8 mouse cellular contexts compared by ENCODE assay signal in genomic region chr11:69836703-69837576, GRCm38 (mm10). TPM values are rescaled to one million over a fixed set of nuclear protein-coding genes. Genes with fewer than 3 reads are reported as not detected.
A peak's percentile ranks its signal among the peaks of the same experiment; 100 is the strongest.
DNase-seq lines count a peak whose midpoint lies in the region; ATAC-seq and TF ChIP-seq lines count a peak whose summit lies in the region.

No protein-coding gene starts in this region.

- H3K4me2 ChIP-seq in forebrain, embryonic 15.5 days (replicated peaks): peak overlapping the region; percentile 96
- peak overlapping the region; percentile 92 for H3K4me2 ChIP-seq in hindbrain, embryonic 11.5 days (replicated peaks; ENCODE audit: low read depth, low read length)
- peak overlapping the region; percentile 96 for H3K4me2 ChIP-seq in midbrain, embryonic 15.5 days

- no peaks in the 10 kb centered on the region for H3K9me3 ChIP-seq in forebrain, embryonic 15.5 days
- H3K9me3 ChIP-seq in hindbrain, embryonic 11.5 days (ENCODE audit: control insufficient read depth, low read length): no peaks in the 10 kb centered on the region
- no peaks in the 10 kb centered on the region for H3K9me3 ChIP-seq in midbrain, embryonic 15.5 days

- 0 out of 2 replicates have a peak, but pooled peaks cover 2% of the 10 kb centered on the region for H3K4me1 ChIP-seq in lung, adult 2 months (ENCODE audit: control insufficient read depth, insufficient read depth, low read length)
- peaks cover 5% of the 10 kb centered on the region; the same call in 1 of the 2 replicates for H3K4me1 ChIP-seq in bone marrow macrophage, adult 2 months (ENCODE audit: control insufficient read depth, insufficient read depth, low read length)
- peaks cover 52% of the 10 kb centered on the region for H3K4me1 ChIP-seq in forebrain, embryonic 15.5 days
- peaks cover 20% of the 10 kb centered on the region for H3K4me1 ChIP-seq in hindbrain, embryonic 11.5 days (replicated peaks; ENCODE audit: control insufficient read depth, insufficient read depth, low read length)
- H3K4me1 ChIP-seq in midbrain, embryonic 15.5 days: peaks cover 46% of the 10 kb centered on the region

- ATAC-seq in forebrain, embryonic 15.5 days (replicated peaks): peak; percentile 12
- ATAC-seq in hindbrain, embryonic 11.5 days (ENCODE audit: low FRiP score): peak; percentile 11
- peak; percentile 7 for ATAC-seq in midbrain, embryonic 15.5 days (replicated peaks)

- no peak for TF ChIP-seq POLR2A in lung, adult 2 months (IDR thresholded peaks at IDR 0.05; ENCODE audit: borderline replicate concordance, extremely low read depth, low read depth, low read length)
- no peak for TF ChIP-seq POLR2A in bone marrow macrophage, adult 2 months (IDR thresholded peaks at IDR 0.05; ENCODE audit: borderline replicate concordance, low read depth, low read length)

- H3K27ac ChIP-seq in bone marrow macrophage, adult 2 months (ENCODE audit: insufficient read depth, low read depth, low read length): no peak overlapping the region
- peak overlapping the region; percentile 98 for H3K27ac ChIP-seq in forebrain, embryonic 15.5 days (replicated peaks)
- peak overlapping the region; percentile 92 for H3K27ac ChIP-seq in hindbrain, embryonic 11.5 days (ENCODE audit: low read depth, low read length)
- peak overlapping the region; percentile 97 for H3K27ac ChIP-seq in midbrain, embryonic 15.5 days

- intact Hi-C loops in left cerebral cortex, postnatal 14 days (cut with DNase I): loop anchor here (2.0 to 5.0 kb wide), 2 partner anchors 34 to 80 kb away; partner anchors contain the start of gene Polr2a

- peak overlapping the region; percentile 66 for H3K4me3 ChIP-seq in lung, adult 2 months (replicated peaks; ENCODE audit: extremely low read depth, low read depth, low read length)
- H3K4me3 ChIP-seq in bone marrow macrophage, adult 2 months (ENCODE audit: insufficient read depth, low read length): peak overlapping the region; percentile 60
- peak overlapping the region; percentile 95 for H3K4me3 ChIP-seq in forebrain, embryonic 15.5 days
- peak overlapping the region; percentile 85 for H3K4me3 ChIP-seq in hindbrain, embryonic 11.5 days (ENCODE audit: low read depth, low read length)
- peak overlapping the region; percentile 89 for H3K4me3 ChIP-seq in midbrain, embryonic 15.5 days

- H3K27me3 ChIP-seq in forebrain, embryonic 15.5 days: no peaks in the 10 kb centered on the region
- H3K27me3 ChIP-seq in hindbrain, embryonic 11.5 days (ENCODE audit: control insufficient read depth, insufficient read depth, low read length): peaks cover 2% of the 10 kb centered on the region; the same call in 1 of the 2 replicates
- H3K27me3 ChIP-seq in midbrain, embryonic 15.5 days (replicated peaks): no peaks in the 10 kb centered on the region

- DNase-seq in lung, adult 2 months: no peak
- no peak for DNase-seq in lung, postnatal 25 days (ENCODE audit: low spot score)
- peak; percentile 64 for DNase-seq in hindbrain, embryonic 11.5 days (ENCODE audit: low spot score)
- peak; percentile 44 for DNase-seq in left cerebral cortex, postnatal 14 days (ENCODE audit: low spot score in 2 of 2)
- DNase-seq in T-cell, adult 2 months (ENCODE audit: low spot score): no peak

- WGBS in lung, adult 2 months: 4% methylated on average over 51 of the region's 52 CpGs
- WGBS in forebrain, embryonic 15.5 days: under 1% methylated on average over 51 of the region's 52 CpGs
- WGBS in hindbrain, embryonic 11.5 days: under 1% methylated on average over 42 of the region's 52 CpGs
- under 1% methylated on average over 51 of the region's 52 CpGs for WGBS in midbrain, embryonic 15.5 days

- H3K36me3 ChIP-seq in forebrain, embryonic 15.5 days: peaks cover 16% of the 10 kb centered on the region
- peaks cover 4% of the 10 kb centered on the region; the same call in 1 of the 2 replicates for H3K36me3 ChIP-seq in hindbrain, embryonic 11.5 days (ENCODE audit: control insufficient read depth, insufficient read depth, low read length)
- H3K36me3 ChIP-seq in midbrain, embryonic 15.5 days (replicated peaks): peaks cover 3% of the 10 kb centered on the region; the same call in 1 of the 2 replicates

- peak overlapping the region; percentile 94 for H3K9ac ChIP-seq in forebrain, embryonic 15.5 days (replicated peaks)
- H3K9ac ChIP-seq in hindbrain, embryonic 11.5 days (ENCODE audit: low read depth, low read length): peak overlapping the region; percentile 90
- peak overlapping the region; percentile 98 for H3K9ac ChIP-seq in midbrain, embryonic 15.5 days

- TF ChIP-seq CTCF in lung, adult 2 months (IDR thresholded peaks at IDR 0.05; ENCODE audit: insufficient read depth, low read length): no peak
- TF ChIP-seq CTCF in bone marrow macrophage, adult 2 months (IDR thresholded peaks at IDR 0.05; ENCODE audit: low read depth, low read length): no peak

RNA-seq across cellular contexts. Expression of gene Nlgn2, which starts 0.6 kb away (rescaled TPM):
- 32.3 and 42.0 TPM in 2 replicates for polyA plus RNA-seq in lung, adult 2 months (2012; rRNA removed)
- polyA plus RNA-seq in bone marrow macrophage, adult 2 months (2012; ENCODE audit: insufficient read depth, insufficient read length, missing spikeins): 9.9 and 10.9 TPM in 2 replicates
- 20.9 and 21.3 TPM in 2 replicates for polyA plus RNA-seq in forebrain, embryonic 15.5 days (2015; fragmentation: Nextera tagmentation; extraction: Ambion mirVana)
- 11.5 and 16.1 TPM in 2 replicates for polyA plus RNA-seq in hindbrain, embryonic 11.5 days (2014; fragmentation: Nextera tagmentation; extraction: Ambion mirVana)
- total RNA-seq in left cerebral cortex, postnatal 14 days (2021): 100 to 1,000 TPM; 277 to 281 TPM
- polyA plus RNA-seq in midbrain, embryonic 15.5 days (2015; fragmentation: Nextera tagmentation; extraction: Ambion mirVana): 24.0 and 24.2 TPM in 2 replicates

RNA-seq across cellular contexts. Expression of gene Tmem256, which starts 1.4 kb away (rescaled TPM):
- polyA plus RNA-seq in lung, adult 2 months (2012; rRNA removed): 151 and 173 TPM in 2 replicates
- polyA plus RNA-seq in bone marrow macrophage, adult 2 months (2012; ENCODE audit: insufficient read depth, insufficient read length, missing spikeins): 253 and 279 TPM in 2 replicates
- polyA plus RNA-seq in forebrain, embryonic 15.5 days (2015; fragmentation: Nextera tagmentation; extraction: Ambion mirVana): 333 and 335 TPM in 2 replicates
- polyA plus RNA-seq in hindbrain, embryonic 11.5 days (2014; fragmentation: Nextera tagmentation; extraction: Ambion mirVana): 268 and 276 TPM in 2 replicates
- total RNA-seq in left cerebral cortex, postnatal 14 days (2021): 100 to 1,000 TPM; 160 to 167 TPM
- 318 and 320 TPM in 2 replicates for polyA plus RNA-seq in midbrain, embryonic 15.5 days (2015; fragmentation: Nextera tagmentation; extraction: Ambion mirVana)

RNA-seq across cellular contexts. Expression of gene Plscr3, which starts 9.2 kb away (rescaled TPM):
- polyA plus RNA-seq in lung, adult 2 months (2012; rRNA removed): 192 and 225 TPM in 2 replicates
- polyA plus RNA-seq in bone marrow macrophage, adult 2 months (2012; ENCODE audit: insufficient read depth, insufficient read length, missing spikeins): 58.6 and 68.1 TPM in 2 replicates
- polyA plus RNA-seq in forebrain, embryonic 15.5 days (2015; fragmentation: Nextera tagmentation; extraction: Ambion mirVana): 51.0 and 51.2 TPM in 2 replicates
- polyA plus RNA-seq in hindbrain, embryonic 11.5 days (2014; fragmentation: Nextera tagmentation; extraction: Ambion mirVana): 62.2 and 62.6 TPM in 2 replicates
- total RNA-seq in left cerebral cortex, postnatal 14 days (2021): 10 to 100 TPM; 19.5 to 22.3 TPM
- polyA plus RNA-seq in midbrain, embryonic 15.5 days (2015; fragmentation: Nextera tagmentation; extraction: Ambion mirVana): 52.3 and 53.5 TPM in 2 replicates

RNA-seq across cellular contexts. Expression of gene Spem1, which starts 15.0 kb away (rescaled TPM):
- polyA plus RNA-seq in lung, adult 2 months (2012; rRNA removed): 0.15 and 0.41 TPM in 2 replicates
- polyA plus RNA-seq in bone marrow macrophage, adult 2 months (2012; ENCODE audit: insufficient read depth, insufficient read length, missing spikeins): not detected in 2 replicates
- polyA plus RNA-seq in forebrain, embryonic 15.5 days (2015; fragmentation: Nextera tagmentation; extraction: Ambion mirVana): 0.33 and 0.36 TPM in 2 replicates
- polyA plus RNA-seq in hindbrain, embryonic 11.5 days (2014; fragmentation: Nextera tagmentation; extraction: Ambion mirVana): 0.17 and 0.38 TPM in 2 replicates
- under 1 TPM in 1 of 2 experiments, not detected in 1; 0.32 TPM for total RNA-seq in left cerebral cortex, postnatal 14 days (2021)
- polyA plus RNA-seq in midbrain, embryonic 15.5 days (2015; fragmentation: Nextera tagmentation; extraction: Ambion mirVana): 0.55 and 0.65 TPM in 2 replicates

RNA-seq across cellular contexts. Expression of gene Spem2, which starts 18.7 kb away (rescaled TPM):
- polyA plus RNA-seq in lung, adult 2 months (2012; rRNA removed): not detected in 2 replicates
- polyA plus RNA-seq in bone marrow macrophage, adult 2 months (2012; ENCODE audit: insufficient read depth, insufficient read length, missing spikeins): not detected in 2 replicates
- not detected in 2 replicates for polyA plus RNA-seq in forebrain, embryonic 15.5 days (2015; fragmentation: Nextera tagmentation; extraction: Ambion mirVana)
- not detected in 2 replicates for polyA plus RNA-seq in hindbrain, embryonic 11.5 days (2014; fragmentation: Nextera tagmentation; extraction: Ambion mirVana)
- total RNA-seq in left cerebral cortex, postnatal 14 days (2021): not detected
- polyA plus RNA-seq in midbrain, embryonic 15.5 days (2015; fragmentation: Nextera tagmentation; extraction: Ambion mirVana): not detected in 2 replicates

Comparison
In these comparisons a context has a peak if more than half of its experiments do, and no peak if none do; other contexts are left out.
1. DNase-seq: peak in hindbrain, embryonic 11.5 days (single experiment) and left cerebral cortex, postnatal 14 days (2 of 2); none in lung, adult 2 months (single experiment), lung, postnatal 25 days (single experiment) and T-cell, adult 2 months (single experiment).
2. Peak in every context shown above with its lines, with median percentiles within 50 percentile points of each other: H3K4me3 ChIP-seq, ATAC-seq, H3K4me2 ChIP-seq and H3K9ac ChIP-seq.